Mouse (Mus musculus) erythroblast, adult 5-6 weeks (primary cell): Measurements from ENCODE around the gene Kctd14. TPM values are rescaled to one million over a fixed set of nuclear protein-coding genes. Genes with fewer than 3 reads are reported as not detected.
A peak's percentile ranks its signal among the peaks of the same experiment; 100 is the strongest.
"Not testable (repeated sequence)": the region's sequence is repeated elsewhere in the genome, so short reads cannot be mapped to it uniquely, and the experiment has no call there.

Experiments
- ATAC-seq: replicated peaks from 2 replicates; pipeline ENCODE4 v1.8.0; 2016; ENCODE audit warnings: moderate number of reproducible peaks, mild to moderate bottlenecking, moderate TSS enrichment, inconsistent platforms; ENCODE audit not compliant: poor library complexity, low FRiP score, severe bottlenecking
- total RNA-seq, 2 experiments: library from RNA; stranded (forward) in 1 of 2; stranded (reverse) in 1 of 2; fragments of 150-400 nt in 1 of 2; fragments of 200-764, 138-1000 nt in 1 of 2; gene quantifications; 2 replicates each; pipeline versions ENCODE4 v1.2.3 to v1.2.4; 2015 to 2017; ENCODE audit warnings: low replicate concordance in 2 of 2

Kctd14 gene
- total RNA-seq, 2 experiments from 2014 or later, result 22.4 to 51.9 TPM

GRCm38 (mm10) chr7:97433517-97433916 is 17.6 kb upstream of the Kctd14 start:
- not testable (repeated sequence) for ATAC-seq

GRCm38 (mm10) chr7:97434517-97434916 is 16.6 kb upstream of the Kctd14 start:
- ATAC-seq, result no peak

GRCm38 (mm10) chr7:97438986-97439385 is 12.1 kb upstream of the Kctd14 start:
- ATAC-seq, result no peak

GRCm38 (mm10) chr7:97446171-97446925 is 4.8 kb upstream of the Kctd14 start:
- ATAC-seq, result no peak

- no peak for ATAC-seq
Observed at GRCm38 (mm10) chr7:97447050-97447531, 4.0 kb upstream of the Kctd14 start.

GRCm38 (mm10) chr7:97452196-97452595 is 1.1 kb downstream of the Kctd14 start:
- no peak for ATAC-seq

GRCm38 (mm10) chr7:97453141-97453921 is 2.2 kb downstream of the Kctd14 start:
- ATAC-seq, result peak; percentile 93

- ATAC-seq, result no peak
Observed at GRCm38 (mm10) chr7:97454795-97455194, 3.7 kb downstream of the Kctd14 start.

GRCm38 (mm10) chr7:97455577-97455976 is 4.5 kb downstream of the Kctd14 start:
- ATAC-seq, result no peak

GRCm38 (mm10) chr7:97473001-97473400 is 21.9 kb downstream of the Kctd14 start:
- ATAC-seq, result no peak

GRCm38 (mm10) chr7:97479349-97479748 is 28.2 kb downstream of the Kctd14 start:
- no peak for ATAC-seq

GRCm38 (mm10) chr7:97480290-97480689 is 29.2 kb downstream of the Kctd14 start:
- 0 out of 2 replicates have a peak, but pooled peaks have one; percentile 3 for ATAC-seq

GRCm38 (mm10) chr7:97480821-97481339 is 29.8 kb downstream of the Kctd14 start, which contains the start of gene Ints4:
TSS of gene Ints4 (plus strand) at chr7:97480956.
- peak; percentile 98 for ATAC-seq

GRCm38 (mm10) chr7:97483378-97483777 is 32.3 kb downstream of the Kctd14 start:
- no peak for ATAC-seq

GRCm38 (mm10) chr7:97491157-97491556 is 40.0 kb downstream of the Kctd14 start:
- ATAC-seq, result no peak

GRCm38 (mm10) chr7:97492420-97492819 is 41.3 kb downstream of the Kctd14 start:
- no peak for ATAC-seq

- ATAC-seq, result no peak; the same call in 1 of the 2 replicates
Observed at GRCm38 (mm10) chr7:97495052-97495451, 43.9 kb downstream of the Kctd14 start.

GRCm38 (mm10) chr7:97500555-97501209 is 49.6 kb downstream of the Kctd14 start:
- ATAC-seq, result no peak
